Mouse (Mus musculus) spleen, adult 2 months (tissue): ENCODE results near the gene Pik3cd.

Experiments used
- CTCF ChIP-seq: fragments of 200-500 bp; IDR thresholded peaks from 2 replicates; pipeline ENCODE4 v1.5.1; 2011; ENCODE audit warnings: mild to moderate bottlenecking, inconsistent platforms; ENCODE audit not compliant: insufficient read depth, insufficient read length, insufficient replicate concordance; ENCODE audit errors: extremely low read depth
- POLR2A ChIP-seq: fragments of 200-500 bp; IDR thresholded peaks from 2 replicates; pipeline ENCODE4 v1.6.1; 2011; ENCODE audit warnings: low read depth, low read length, inconsistent platforms

GRCm38 (mm10) chr4:149739478-149739877 lies 37.1 kb upstream of the Pik3cd start:
- TF ChIP-seq CTCF (no peak), POLR2A (no peak)
